Mouse (Mus musculus): ENCODE measurements around the gene Aldoart2.

DNA sequence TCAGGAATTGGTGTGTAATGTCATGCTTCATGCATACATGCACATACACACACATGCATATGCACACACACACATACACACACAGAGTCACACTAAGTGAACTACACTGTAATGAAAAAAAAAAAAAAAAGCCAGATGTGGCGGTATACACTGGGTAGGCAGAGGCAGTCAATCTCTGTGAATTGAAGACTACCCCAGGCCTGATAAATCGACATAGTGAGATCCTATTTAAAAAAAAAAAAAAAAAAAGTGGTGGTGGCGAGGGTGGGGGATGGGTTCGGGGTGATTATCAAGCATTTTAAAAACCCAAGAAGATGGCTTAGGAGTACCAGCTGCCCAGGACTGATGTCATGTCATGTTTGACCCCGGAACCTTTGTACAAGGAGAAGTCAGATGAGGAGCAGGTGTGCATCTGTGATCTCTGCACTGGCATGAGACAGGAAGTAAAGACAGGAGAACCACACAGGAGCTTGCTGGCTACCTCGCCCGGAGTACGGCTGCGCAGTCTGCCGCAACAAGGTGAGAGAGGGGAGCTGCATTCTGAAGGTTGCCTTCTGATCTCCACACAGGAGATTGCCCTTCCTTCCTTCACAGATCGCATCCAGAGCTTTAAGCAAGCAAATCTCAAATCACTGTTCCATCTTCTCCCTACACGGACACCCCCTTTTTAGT is 5.7 kb upstream of the Aldoart2 start:
- TF ChIP-seq CTCF (IDR thresholded peaks at IDR 0.05; ENCODE audit: low read depth) (no peak), EP300 (IDR thresholded peaks at IDR 0.05; ENCODE audit: low read depth) (no peak)
